Mouse (Mus musculus): ENCODE data around the gene Uqcrfs1.

DNA sequence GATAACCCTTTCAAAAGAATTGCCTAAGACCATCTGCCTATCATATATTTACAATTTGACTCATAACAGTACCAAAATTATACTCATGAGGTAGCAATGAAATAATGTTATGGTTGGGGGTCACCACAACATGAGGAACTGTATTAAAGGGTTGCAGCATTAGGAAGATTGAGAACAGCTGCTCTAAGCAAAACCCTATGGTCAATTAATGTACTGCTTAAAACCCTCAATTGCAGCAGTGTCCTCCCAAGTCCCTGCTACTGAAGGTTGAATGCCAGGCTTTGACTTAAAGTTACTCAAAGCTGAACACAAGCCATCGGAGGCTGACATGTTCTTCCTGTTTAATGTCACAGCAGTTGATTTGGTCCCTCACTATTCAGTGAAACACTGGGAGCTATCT, 15.4 kb upstream of the Uqcrfs1 start:
- no peak for TF ChIP-seq CTCF (IDR thresholded peaks at IDR 0.05; ENCODE audit: extremely low read depth, insufficient read depth, insufficient read length, insufficient replicate concordance)
- TF ChIP-seq POLR2A (IDR thresholded peaks at IDR 0.05; ENCODE audit: low read depth, low read length): no peak
